Mouse (Mus musculus): ENCODE results near the gene 9130204L05Rik. TPM values are rescaled to one million over a fixed set of nuclear protein-coding genes. Genes with fewer than 3 reads are reported as not detected.

Gene 9130204L05Rik
- not detected in 2 replicates for polyA plus RNA-seq (2014; fragmentation: Nextera tagmentation; extraction: Ambion mirVana)

DNA sequence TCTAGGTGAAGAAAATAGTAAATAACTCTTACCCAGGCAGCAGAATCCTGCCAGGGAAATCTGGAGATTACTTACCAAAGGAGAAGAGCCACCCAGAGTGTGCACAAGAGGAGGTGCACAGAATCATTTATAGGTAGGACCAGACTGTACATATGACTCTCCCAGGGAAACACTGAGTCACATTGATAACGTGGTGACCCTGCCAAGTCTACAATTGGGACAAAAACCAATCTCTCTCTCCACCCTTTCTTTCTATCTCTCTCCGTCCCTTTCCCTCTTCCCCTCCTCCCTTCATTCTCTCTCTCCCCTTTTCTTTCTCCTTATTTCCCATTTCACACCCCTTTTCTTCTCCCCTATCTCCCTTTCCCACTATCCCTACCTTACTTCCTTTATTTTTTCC, at the start of gene 9130204L05Rik:
9130204L05Rik (minus strand) TSS at position 101 of the 400 bp plus-strand sequence.
- WGBS (ENCODE audit: insufficient replicate concordance): 38% methylated on average over 2 of the region's 2 CpGs
- H3K27me3 ChIP-seq (ENCODE audit: control insufficient read depth, insufficient read depth, low read length): no peaks in the 10 kb centered on the region

DNA sequence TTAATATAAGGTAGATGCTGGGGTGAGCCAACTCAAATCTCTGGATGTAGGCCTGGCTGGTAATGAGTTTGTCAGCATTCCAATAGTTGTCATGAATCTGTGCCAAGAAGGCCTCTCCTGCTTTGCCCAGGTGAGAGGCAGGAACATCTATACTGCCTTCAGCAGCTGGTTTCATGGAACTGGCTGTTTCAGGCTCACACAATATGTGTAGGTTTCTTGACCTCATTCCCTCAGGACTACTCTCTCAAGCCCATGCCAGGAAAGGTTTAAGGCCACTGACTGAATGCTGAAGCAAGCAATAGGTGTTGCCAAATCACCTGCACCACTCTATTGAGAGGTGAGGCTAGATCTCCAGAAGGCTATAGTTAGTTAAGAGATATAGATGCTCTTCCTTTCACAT, 18.1 kb upstream of the 9130204L05Rik start:
- Histone ChIP-seq H3K9me3 (replicated peaks; ENCODE audit: control insufficient read depth, low read length) (peaks cover 3% of the 10 kb centered on the region; the same call in 1 of the 2 replicates), H3K9ac (ENCODE audit: low read depth, low read length) (no peak overlapping the region), H3K27ac (ENCODE audit: low read depth, low read length) (no peak overlapping the region), H3K27me3 (ENCODE audit: control insufficient read depth, insufficient read depth, low read length) (no peaks in the 10 kb centered on the region), H3K4me1 (ENCODE audit: control insufficient read depth, insufficient read depth, low read length) (no peaks in the 10 kb centered on the region), H3K4me3 (ENCODE audit: low read depth, low read length) (no peak overlapping the region), H3K4me2 (no peak overlapping the region), H3K36me3 (ENCODE audit: control insufficient read depth, insufficient read depth, low read length) (no peaks in the 10 kb centered on the region)
- ATAC-seq (replicated peaks; ENCODE audit: insufficient number of reproducible peaks, low FRiP score, low TSS enrichment): no peak

More for the DNA sequence above, at the start of gene 9130204L05Rik:
- H3K4me1 ChIP-seq (ENCODE audit: control insufficient read depth, insufficient read depth, low read length): no peaks in the 10 kb centered on the region
- no peak within 1 kb of the TSS for H3K4me2 ChIP-seq
- no peaks in the 10 kb centered on the region for H3K36me3 ChIP-seq (ENCODE audit: control insufficient read depth, insufficient read depth, low read length)
- no peak for ATAC-seq (replicated peaks; ENCODE audit: insufficient number of reproducible peaks, low FRiP score, low TSS enrichment)
- no peak within 1 kb of the TSS for H3K4me3 ChIP-seq (ENCODE audit: low read depth, low read length)
- H3K27ac ChIP-seq (ENCODE audit: low read depth, low read length): no peak within 1 kb of the TSS
- no peak within 1 kb of the TSS for H3K9ac ChIP-seq (ENCODE audit: low read depth, low read length)
- no peaks in the 10 kb centered on the region for H3K9me3 ChIP-seq (replicated peaks; ENCODE audit: control insufficient read depth, low read length)

DNA sequence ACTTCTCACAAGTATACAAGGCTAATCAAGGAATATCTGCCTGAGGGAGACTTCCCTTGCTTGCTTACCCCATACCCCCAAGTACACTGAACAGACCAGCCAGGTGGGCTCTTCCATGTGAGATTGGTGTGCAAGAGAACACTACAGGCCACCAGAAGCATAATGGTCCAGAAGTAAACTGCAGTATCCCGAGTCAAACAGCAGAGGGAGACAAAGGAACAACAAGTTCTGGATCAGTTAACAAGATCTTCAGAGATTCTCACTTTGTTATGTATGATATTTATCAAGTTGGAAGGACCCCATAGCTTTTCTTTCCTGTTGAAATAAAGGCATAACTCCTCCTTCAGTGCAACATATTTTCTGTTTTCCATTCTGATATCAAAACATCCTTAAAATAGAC, 31.4 kb downstream of the 9130204L05Rik start:
- no peak for ATAC-seq (replicated peaks; ENCODE audit: insufficient number of reproducible peaks, low FRiP score, low TSS enrichment)
- H3K27me3 ChIP-seq (ENCODE audit: control insufficient read depth, insufficient read depth, low read length): no peaks in the 10 kb centered on the region
- H3K36me3 ChIP-seq (ENCODE audit: control insufficient read depth, insufficient read depth, low read length): no peaks in the 10 kb centered on the region
- WGBS (ENCODE audit: insufficient replicate concordance): 13% methylated on average over 1 of the region's 1 CpGs
- H3K4me1 ChIP-seq (ENCODE audit: control insufficient read depth, insufficient read depth, low read length): no peaks in the 10 kb centered on the region
- no peak overlapping the region for H3K4me3 ChIP-seq (ENCODE audit: low read depth, low read length)
- no peak overlapping the region for H3K9ac ChIP-seq (ENCODE audit: low read depth, low read length)
- no peaks in the 10 kb centered on the region for H3K9me3 ChIP-seq (replicated peaks; ENCODE audit: control insufficient read depth, low read length)
- H3K4me2 ChIP-seq: no peak overlapping the region
- H3K27ac ChIP-seq (ENCODE audit: low read depth, low read length): no peak overlapping the region

DNA sequence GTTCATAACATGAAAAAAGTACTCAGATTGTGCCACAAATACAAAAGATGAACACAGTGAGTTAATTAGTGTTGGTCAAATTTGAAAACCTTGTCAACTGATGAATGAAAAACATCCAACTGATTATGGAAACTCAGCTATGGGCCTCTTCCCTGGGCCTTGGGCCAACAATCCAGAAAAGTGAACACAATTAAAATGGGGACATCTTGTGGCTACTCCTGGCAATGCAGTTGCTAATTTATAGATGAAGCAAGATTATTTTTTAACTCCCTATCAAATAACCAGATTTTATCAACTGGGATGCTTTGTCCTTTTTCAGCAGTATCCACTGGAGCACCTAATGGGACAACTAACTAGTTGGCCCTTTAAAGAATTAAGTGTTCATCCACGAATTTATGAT, 37.9 kb downstream of the 9130204L05Rik start:
- H3K9me3 ChIP-seq (replicated peaks; ENCODE audit: control insufficient read depth, low read length): no peaks in the 10 kb centered on the region
- no peak for ATAC-seq (replicated peaks; ENCODE audit: insufficient number of reproducible peaks, low FRiP score, low TSS enrichment)
- no peaks in the 10 kb centered on the region for H3K27me3 ChIP-seq (ENCODE audit: control insufficient read depth, insufficient read depth, low read length)
- H3K4me2 ChIP-seq: no peak overlapping the region
- H3K4me1 ChIP-seq (ENCODE audit: control insufficient read depth, insufficient read depth, low read length): no peaks in the 10 kb centered on the region
- no peak overlapping the region for H3K27ac ChIP-seq (ENCODE audit: low read depth, low read length)
- no peaks in the 10 kb centered on the region for H3K36me3 ChIP-seq (ENCODE audit: control insufficient read depth, insufficient read depth, low read length)
- H3K9ac ChIP-seq (ENCODE audit: low read depth, low read length): no peak overlapping the region
- WGBS (ENCODE audit: insufficient replicate concordance): 14% methylated on average over 1 of the region's 1 CpGs
- no peak overlapping the region for H3K4me3 ChIP-seq (ENCODE audit: low read depth, low read length)
